Mouse (Mus musculus) urinary bladder, adult 2 months (tissue): ENCODE measurements at regions not wholly inside any gene's neighbourhood (a gene's known extent, or its start where the extent isn't known, plus 50 kb on each side); places are given as distances from the start of the nearest gene placed in this dataset.
"Not testable (repeated sequence)": the region's sequence is repeated elsewhere in the genome, so short reads cannot be mapped to it uniquely, and the experiment has no call there.

ENCODE experiments used
- DNase-seq: peaks from one replicate; pipeline ENCODE4 v3.0.0; 2022; ENCODE audit warnings: low spot score

DNA sequence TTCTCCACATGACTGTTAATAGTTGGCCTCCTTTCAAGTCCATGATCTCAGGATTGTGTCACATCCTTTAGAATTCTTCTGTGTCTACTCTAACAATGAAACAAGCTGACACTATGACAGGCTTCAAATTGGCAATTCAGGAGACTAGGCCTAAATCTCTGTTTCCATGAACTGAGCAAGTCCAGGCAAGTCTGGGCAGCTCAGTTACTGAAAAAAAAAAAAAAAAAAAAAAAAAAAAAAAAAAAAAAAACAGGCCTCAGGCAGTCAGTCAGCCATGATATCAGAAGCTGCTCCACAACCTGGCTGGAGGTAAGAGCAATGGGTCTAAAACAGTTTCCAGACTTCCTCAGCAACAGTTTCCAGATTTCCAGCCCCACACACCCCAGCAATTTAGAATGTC is 475.6 kb downstream of the Inhba start:
- no peak for DNase-seq

DNA sequence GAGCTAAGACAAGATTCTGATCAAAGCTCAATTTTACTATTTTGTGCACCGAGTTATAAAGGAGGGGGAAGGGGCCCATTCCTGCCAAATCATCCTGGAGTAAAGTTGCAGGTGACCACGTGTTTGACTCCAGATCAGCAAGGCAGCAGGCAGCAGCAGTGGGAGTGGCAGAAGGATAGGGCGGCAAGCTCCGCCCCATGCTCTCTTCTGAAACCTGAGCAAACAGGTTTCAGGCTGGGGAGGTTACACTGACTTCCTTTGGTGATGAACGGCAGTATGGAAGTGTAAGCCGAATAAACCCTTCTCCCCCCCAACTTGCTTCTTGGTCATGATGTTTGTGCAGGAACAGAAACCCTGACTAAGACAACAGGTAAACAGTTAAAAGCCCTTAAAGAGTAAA is 479.0 kb downstream of the Inhba start:
- not testable (repeated sequence) for DNase-seq

DNA sequence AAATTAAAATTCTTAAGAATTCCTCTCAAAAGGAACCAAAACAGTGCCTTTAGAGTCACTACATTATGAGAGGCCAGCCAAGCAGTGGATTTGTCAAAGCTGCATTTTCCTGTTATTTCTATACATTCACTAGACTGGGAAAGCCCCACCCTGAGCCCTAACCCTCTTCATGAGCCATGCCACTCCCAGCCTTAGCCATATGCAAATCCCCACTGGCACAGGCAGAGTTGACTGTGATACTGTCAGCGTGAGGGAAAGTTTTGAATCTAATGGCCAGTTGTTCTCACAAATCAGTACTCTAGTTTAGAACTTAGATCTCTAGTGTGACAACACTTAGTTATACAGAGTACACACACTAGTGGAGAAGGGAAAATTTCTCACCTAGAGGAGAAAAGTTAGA is 486.4 kb downstream of the Inhba start:
- no peak for DNase-seq

- DNase-seq = no peak
Measured at GRCm38 (mm10) chr13:16512876-16513275, 501.2 kb downstream of the Inhba start.

DNA sequence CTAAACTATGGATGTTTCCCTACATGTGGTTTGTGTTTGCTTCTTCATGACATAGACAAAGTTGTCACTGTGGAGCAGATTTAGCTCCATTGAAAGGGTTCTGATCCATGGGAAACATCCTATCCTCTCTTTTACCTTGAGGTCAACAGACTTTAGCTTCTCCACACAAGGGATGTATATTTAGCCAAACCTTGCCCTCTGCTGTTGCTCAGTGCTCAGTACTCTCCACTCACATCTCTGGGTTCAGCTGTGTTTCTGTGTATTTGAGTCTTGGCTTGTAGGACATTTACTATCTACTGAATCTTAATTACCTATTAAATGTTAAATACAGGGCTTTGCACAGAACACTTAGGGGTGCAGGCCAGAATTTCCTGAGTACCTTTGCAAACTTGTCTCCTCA is 503.5 kb downstream of the Inhba start:
- no peak for DNase-seq

GRCm38 (mm10) chr13:16529036-16529435 is 517.4 kb downstream of the Inhba start:
- DNase-seq = no peak

DNA sequence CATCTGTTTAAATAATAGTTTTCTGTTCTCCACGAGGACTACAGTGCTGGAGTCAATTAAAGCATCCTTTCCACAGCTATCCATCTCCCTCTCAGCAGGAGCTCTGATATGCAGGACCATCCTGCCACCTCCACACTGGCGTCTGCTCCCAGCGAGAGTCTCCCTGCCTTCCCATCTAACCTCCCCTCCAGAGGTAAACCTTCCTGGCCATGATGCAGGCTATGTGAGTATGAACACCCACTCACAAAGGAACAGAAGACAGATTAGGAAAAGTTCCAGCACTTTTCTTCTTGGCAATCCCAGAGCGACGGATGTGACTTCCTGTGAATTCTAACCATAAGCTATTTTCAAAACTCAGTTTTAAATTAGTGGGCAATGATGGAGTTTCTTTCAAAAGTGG is 532.1 kb downstream of the Inhba start:
- DNase-seq = no peak

DNA sequence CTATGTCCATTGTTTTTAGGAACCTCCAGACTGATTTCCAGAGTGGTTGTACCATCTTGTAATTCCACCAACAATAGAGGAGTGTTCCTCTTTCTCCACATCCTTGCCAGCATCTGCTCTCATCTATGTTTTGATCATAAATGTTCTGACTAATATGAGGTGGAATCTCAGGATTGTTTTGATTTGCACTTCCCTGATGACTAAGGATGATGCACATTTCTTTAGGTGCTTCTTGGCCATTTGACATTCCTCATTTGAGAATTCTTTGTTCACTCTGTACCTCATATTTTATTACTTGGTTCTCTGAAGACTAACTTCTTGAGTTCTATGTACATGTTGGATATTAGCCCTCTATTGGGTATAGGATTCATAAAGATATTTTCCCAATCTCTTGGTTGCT is 538.4 kb downstream of the Inhba start:
- no peak for DNase-seq

DNA sequence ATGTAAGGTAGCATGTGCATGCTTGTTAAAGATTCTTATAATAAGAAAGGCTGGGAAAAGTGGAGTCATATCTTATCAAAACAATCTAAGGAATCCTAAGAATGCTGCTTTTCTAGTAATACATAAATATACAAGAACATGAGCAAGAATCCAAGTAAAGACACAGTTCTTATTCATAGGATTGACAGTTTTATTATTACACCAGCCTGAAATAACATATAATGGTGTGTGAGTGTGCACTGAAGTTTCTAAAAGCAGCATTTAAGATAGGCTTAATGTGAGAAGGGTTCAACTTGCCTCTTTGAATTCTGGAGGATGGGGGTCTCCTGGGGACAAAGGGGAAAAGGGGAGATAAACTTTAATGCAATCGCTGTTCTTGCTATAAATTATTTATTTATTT is 553.3 kb downstream of the Inhba start:
- no peak for DNase-seq

DNA sequence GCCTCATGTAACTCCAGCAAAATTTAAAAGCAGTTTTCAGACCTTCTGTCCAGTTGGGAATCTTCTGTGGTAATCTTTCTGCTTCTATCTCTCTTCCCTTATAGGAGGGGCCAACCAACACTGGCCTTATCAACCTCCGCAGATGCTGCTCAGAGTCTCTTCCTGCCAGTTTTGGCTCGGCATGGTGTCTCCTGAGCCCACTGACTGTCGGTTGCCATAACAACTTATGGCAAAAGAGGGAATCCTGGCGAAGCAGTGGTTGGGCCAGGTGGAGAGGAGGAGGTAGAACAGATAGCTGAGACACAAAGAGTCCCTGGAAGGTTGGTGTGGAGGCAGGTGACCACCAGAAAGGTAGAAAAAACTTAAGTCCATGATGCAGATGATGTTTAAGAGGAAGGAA is 562.4 kb downstream of the Inhba start:
- DNase-seq = no peak

DNA sequence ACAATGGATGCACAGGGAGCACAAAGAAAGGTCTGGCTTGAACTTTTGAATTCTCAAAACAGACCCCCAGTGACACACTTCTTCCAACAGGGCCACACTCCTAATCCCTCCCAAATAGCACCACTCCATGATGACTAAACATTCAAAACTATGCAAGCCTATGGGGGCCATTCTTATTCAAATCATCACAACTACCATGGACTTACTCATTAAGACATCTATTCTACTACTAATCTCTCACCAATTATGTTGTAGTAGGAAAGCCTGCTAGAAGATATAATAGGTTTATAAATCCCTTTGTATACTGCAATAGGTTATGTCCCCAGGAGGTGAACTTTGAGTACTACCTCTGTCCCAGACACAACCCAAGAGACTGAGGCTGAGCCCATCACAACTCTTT is 574.6 kb downstream of the Inhba start:
- no peak for DNase-seq

- DNase-seq = no peak
Measured at GRCm38 (mm10) chr13:16619755-16620154, 608.1 kb downstream of the Inhba start.

DNA sequence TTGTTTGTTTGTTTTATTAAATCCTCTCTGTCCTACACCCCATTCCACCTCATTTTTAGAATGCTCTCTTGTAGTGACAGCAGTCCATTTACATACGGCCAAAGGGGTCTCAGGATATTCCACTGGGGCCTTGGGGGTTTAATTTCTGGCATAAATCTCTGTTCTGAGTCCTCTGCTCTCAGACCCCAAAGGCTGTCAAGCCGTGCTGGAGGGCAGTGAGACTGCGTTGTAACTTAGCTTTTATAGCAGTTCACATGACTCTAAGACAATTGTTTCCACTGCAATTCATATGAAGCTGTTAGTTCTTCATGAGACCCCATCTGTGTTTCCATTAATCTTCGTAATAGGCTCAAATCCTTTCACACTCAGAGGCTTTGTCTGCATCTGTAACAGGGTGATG is 614.9 kb downstream of the Inhba start:
- DNase-seq = no peak

DNA sequence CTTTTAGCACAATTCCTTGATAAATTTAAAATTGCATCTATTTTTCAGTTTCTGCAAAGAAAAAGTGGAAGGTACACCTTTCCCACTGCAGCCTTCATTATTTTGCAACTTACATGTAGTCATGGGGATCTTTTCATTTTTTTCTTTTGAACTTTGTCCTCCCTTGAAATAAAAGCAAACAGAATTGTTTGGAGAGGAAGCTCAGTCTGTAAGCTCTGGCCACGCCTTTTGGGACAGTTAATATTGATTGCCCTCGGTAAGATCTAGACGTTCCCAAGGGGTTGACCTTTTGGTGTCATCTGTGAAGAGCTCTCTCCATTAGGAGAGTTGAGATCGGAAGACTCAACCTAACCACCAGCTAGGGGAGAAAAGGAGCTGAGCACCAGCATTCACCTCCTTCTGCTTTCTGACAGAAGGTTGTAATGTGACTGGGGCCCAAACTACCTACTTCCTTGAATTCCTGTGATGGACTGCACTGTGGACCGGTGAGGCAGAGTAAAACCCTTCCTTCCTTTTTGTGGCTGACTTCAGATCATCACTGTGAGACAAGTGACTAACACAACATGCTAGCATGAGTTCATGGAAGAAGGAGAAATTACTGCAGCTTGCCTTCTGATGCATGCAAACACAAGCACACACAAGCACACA is 621.9 kb downstream of the Inhba start:
- DNase-seq = no peak

DNA sequence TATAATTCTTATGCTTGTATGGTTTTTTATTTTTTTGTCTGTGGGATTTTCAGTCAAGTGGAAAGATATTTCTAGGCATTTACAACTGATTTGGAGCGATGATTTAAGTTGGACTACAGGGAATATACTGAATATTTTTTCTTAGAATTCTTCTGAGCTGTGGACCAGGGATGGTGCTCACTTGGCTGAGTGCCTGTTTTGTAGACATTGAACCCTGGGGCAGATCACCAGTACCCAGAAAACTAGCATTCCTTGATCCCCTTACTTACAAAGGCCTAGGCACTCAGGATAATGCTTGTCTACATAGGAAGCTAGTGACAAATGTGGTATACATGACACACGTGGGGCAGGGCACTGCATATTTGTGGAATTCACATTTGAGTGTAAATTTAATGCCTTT is 624.6 kb downstream of the Inhba start:
- no peak for DNase-seq

DNA sequence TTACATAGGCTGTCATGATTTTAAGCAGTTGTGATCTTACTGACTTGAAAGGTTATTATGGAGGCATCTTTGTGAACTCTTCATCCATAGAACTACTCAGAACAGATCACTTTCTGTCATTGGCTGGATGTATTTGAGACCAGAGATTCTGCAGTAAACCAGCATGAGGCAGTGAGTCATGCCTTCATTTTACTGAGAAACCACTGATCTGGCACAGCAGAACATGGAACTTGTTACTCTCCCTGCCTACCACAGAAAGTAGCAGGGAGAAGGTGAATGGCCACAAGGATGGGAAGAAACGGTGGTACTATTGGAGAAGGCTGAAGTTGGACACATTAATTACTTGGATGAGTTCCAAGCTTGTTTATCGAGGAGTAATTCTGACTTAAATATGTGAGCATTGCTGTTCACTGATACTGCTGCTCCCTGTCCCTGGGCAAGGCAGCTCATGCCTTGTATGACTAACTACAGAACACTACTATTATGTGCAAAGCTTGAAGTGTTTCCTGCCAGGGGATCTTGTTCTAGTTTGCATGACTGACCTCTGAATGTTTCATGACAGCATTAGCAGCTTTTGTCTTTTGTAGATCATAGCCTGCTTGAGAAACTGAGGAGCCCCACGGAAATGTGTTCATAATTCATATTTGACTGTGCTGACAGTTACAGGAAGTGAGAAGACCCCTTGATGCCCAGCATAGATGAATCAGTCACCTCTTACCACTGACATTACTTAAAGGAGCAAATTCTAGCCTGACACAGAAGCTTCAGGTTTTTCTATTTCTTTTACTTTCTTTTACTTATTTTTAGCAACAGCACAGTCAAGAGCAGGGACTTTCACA is 630.2 kb downstream of the Inhba start:
- DNase-seq = no peak

DNA sequence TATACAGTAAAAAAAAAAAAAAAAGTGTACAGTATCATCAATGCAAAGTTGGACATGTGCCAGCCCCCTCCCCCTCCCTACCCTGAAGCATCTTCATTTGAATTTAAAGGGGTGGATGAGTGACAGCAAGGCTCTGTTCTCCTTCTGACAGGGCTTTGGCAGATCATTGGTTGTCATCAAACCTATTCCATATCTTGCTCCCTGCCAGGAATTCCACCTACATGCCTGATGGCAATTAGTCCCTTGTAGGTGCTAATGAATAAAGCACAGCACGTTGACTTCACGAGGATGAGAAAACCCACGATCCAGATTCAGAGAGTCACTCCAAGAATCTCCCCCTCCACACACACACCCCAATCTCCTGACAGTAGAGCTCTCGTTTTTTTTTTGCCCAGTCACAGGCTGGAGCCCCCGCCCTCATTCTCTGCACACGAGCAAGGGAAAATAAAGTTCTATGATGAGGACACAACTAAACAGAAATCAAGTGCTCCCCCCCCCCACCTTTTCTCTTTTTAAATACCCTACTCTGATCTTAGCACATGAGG is 630.9 kb downstream of the Inhba start:
- no peak for DNase-seq

DNA sequence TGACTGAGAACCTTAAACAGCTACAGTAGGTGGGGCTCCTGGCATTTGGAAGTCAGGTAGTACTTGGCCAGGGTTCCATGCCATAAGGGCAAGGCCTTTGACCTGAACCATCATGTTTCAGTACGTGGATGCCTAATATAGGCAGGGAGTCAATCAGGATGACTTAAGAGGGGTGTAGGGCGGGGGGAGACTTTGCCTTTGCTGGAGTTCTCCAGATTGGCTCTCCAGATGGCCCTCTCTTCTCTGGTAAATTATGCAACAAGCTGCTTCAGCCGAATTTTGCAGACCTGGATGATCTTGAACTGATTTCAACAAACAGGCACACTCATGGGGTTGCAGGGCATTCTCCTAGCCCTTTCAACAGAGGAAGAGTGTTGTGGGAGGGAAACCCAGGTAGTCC is 633.7 kb downstream of the Inhba start:
- no peak for DNase-seq

- no peak for DNase-seq
Measured at GRCm38 (mm10) chr13:16646056-16646455, 634.4 kb downstream of the Inhba start.

- DNase-seq = no peak
Measured at GRCm38 (mm10) chr13:16646649-16647048, 635.0 kb downstream of the Inhba start.

- DNase-seq = no peak
Measured at GRCm38 (mm10) chr13:16656110-16656509, 644.5 kb downstream of the Inhba start.

DNA sequence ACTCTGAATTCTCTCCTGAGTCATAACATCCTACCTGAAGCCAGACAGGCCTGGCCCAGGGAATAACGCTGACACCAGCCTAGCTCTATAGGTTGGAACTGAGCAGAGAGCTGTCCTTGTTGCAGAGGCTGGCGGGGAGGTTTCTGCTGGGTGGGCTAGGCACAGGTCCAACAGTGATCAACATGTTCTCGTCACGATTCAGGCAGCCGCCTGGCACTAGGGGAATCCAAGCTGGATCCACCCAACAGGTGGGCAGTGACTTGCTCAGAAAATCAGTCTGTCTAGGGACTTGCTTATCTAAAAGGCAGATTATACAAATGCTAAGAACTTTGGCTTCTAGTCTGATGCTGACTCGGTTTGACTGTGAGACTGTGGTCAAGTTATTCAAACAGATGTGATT is 648.2 kb downstream of the Inhba start:
- no peak for DNase-seq

DNA sequence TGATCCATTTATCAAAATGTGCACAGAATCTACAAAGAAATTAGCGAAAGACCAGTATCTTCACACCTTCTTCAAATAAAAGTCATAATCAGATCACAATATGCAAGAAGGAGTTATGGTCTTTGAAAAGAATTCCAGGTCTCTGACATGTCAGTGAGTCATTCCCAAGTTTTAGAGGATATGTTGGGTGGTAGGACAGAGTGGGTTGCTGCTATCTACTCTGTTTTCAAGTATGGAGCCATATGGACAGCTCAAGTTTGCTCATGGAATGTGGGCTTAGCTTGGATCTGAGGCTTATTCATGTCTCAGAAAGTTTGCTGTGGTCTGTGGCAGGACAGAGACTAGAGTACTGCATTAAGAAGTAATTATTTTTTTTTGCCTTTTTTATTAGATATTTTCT is 657.0 kb downstream of the Inhba start:
- no peak for DNase-seq
